8 mouse cellular contexts compared by ENCODE assay signal in genomic region chr4:132421923-132422782, GRCm38 (mm10). TPM values are rescaled to one million over a fixed set of nuclear protein-coding genes. Genes with fewer than 3 reads are reported as not detected.
A peak's percentile ranks its signal among the peaks of the same experiment; 100 is the strongest.
DNase-seq lines count a peak whose midpoint lies in the region; ATAC-seq lines count a peak whose summit lies in the region.

Phactr4 (minus strand) TSS chr4:132422489.

- no peaks in the 10 kb centered on the region for H3K27me3 ChIP-seq in heart, embryonic 14.5 days (ENCODE audit: control insufficient read depth, insufficient read depth, low read length)
- no peaks in the 10 kb centered on the region for H3K27me3 ChIP-seq in liver, embryonic 13.5 days
- H3K27me3 ChIP-seq in stomach, embryonic 16.5 days (ENCODE audit: control insufficient read depth, insufficient read depth, low read length): no peaks in the 10 kb centered on the region

- WGBS in heart, embryonic 14.5 days: under 1% methylated on average over 58 of the region's 73 CpGs
- under 1% methylated on average over 73 of the region's 73 CpGs for WGBS in liver, embryonic 13.5 days (ENCODE audit: insufficient replicate concordance)
- under 1% methylated on average over 45 of the region's 73 CpGs for WGBS in stomach, embryonic 16.5 days

- peaks cover 5 to 28% of the 10 kb centered on the region in 2 experiments for H3K4me1 ChIP-seq in heart, embryonic 14.5 days (ENCODE audit: control insufficient read depth in 2 of 2, insufficient read depth in 2 of 2, low read length in 2 of 2)
- peaks cover 68% of the 10 kb centered on the region for H3K4me1 ChIP-seq in liver, embryonic 13.5 days (replicated peaks)
- H3K4me1 ChIP-seq in stomach, embryonic 16.5 days (ENCODE audit: control insufficient read depth, insufficient read depth, low read length): peaks cover 9% of the 10 kb centered on the region

- peak within 1 kb of the TSS; percentile 64 for H3K4me2 ChIP-seq in heart, embryonic 14.5 days (ENCODE audit: low read length)
- H3K4me2 ChIP-seq in liver, embryonic 13.5 days: peak within 1 kb of the TSS; percentile 83
- peak within 1 kb of the TSS; percentile 57 for H3K4me2 ChIP-seq in stomach, embryonic 16.5 days (ENCODE audit: low read depth, low read length)

- H3K4me3 ChIP-seq in heart, embryonic 14.5 days (ENCODE audit: control insufficient read depth in 1 of 2, insufficient read depth in 1 of 2, low read depth in 1 of 2, low read length in 2 of 2): peak within 1 kb of the TSS; percentile 49 to 93
- H3K4me3 ChIP-seq in liver, embryonic 13.5 days (replicated peaks): peak within 1 kb of the TSS; percentile 93
- H3K4me3 ChIP-seq in stomach, embryonic 16.5 days (replicated peaks; ENCODE audit: low read length): peak within 1 kb of the TSS; percentile 74

- ATAC-seq in erythroid progenitor cell, adult 5-6 weeks (replicated peaks; ENCODE audit: low FRiP score, poor library complexity, severe bottlenecking): peak; percentile 88
- ATAC-seq in heart, embryonic 14.5 days (ENCODE audit: insufficient number of reproducible peaks, insufficient read depth, low FRiP score, low read depth): peak; percentile 98
- peak; percentile 92 for ATAC-seq in liver, embryonic 13.5 days (ENCODE audit: low read depth)
- ATAC-seq in stomach, embryonic 16.5 days (ENCODE audit: insufficient read depth, low FRiP score): peak; percentile 97

- H3K9ac ChIP-seq in heart, embryonic 14.5 days (ENCODE audit: low read length): peak within 1 kb of the TSS; percentile 93
- H3K9ac ChIP-seq in liver, embryonic 13.5 days: peak within 1 kb of the TSS; percentile 97
- H3K9ac ChIP-seq in stomach, embryonic 16.5 days (ENCODE audit: low read length): peak within 1 kb of the TSS; percentile 87

- peak; percentile 73 for DNase-seq in CD4-positive helper T cell, adult 2 months (ENCODE audit: low read depth, low spot score)
- peak; percentile 71 for DNase-seq in brain, embryonic 18.5 days (ENCODE audit: low read depth, low spot score)
- peak; percentile 99 for DNase-seq in kidney, postnatal 14 days
- peak; percentile 87 for DNase-seq in liver, embryonic 13.5 days
- DNase-seq in neural tube, embryonic 10.5 days (ENCODE audit: extremely low spot score, low spot score): peak; percentile 99

- H3K27ac ChIP-seq in heart, embryonic 14.5 days (replicated peaks in 1 of 2; ENCODE audit: control insufficient read depth in 1 of 2, insufficient read depth in 1 of 2, low read depth in 2 of 2, low read length in 2 of 2): peak within 1 kb of the TSS; percentile 99 to 100
- peak within 1 kb of the TSS; percentile 96 for H3K27ac ChIP-seq in liver, embryonic 13.5 days
- H3K27ac ChIP-seq in stomach, embryonic 16.5 days (ENCODE audit: low read length): peak within 1 kb of the TSS; percentile 99

- H3K36me3 ChIP-seq in heart, embryonic 14.5 days (ENCODE audit: control insufficient read depth, insufficient read depth, low read length): no peaks in the 10 kb centered on the region
- peaks cover 3% of the 10 kb centered on the region; the same call in 1 of the 2 replicates for H3K36me3 ChIP-seq in liver, embryonic 13.5 days
- H3K36me3 ChIP-seq in stomach, embryonic 16.5 days (ENCODE audit: control insufficient read depth, insufficient read depth, low read length): no peaks in the 10 kb centered on the region

- H3K9me3 ChIP-seq in heart, embryonic 14.5 days (ENCODE audit: control insufficient read depth, low read length): no peaks in the 10 kb centered on the region
- H3K9me3 ChIP-seq in liver, embryonic 13.5 days (replicated peaks): peaks cover 3% of the 10 kb centered on the region; the same call in 1 of the 2 replicates
- H3K9me3 ChIP-seq in stomach, embryonic 16.5 days (replicated peaks; ENCODE audit: control insufficient read depth, low read length): no peaks in the 10 kb centered on the region

RNA-seq across cellular contexts. Expression of gene Phactr4, which starts in this region (rescaled TPM):
- total RNA-seq in erythroid progenitor cell, adult 5-6 weeks (2015; ENCODE audit: low replicate concordance): 71.7 and 90.5 TPM in 2 replicates
- total RNA-seq in erythroid progenitor cell, adult 5-6 weeks (2017; ENCODE audit: low replicate concordance): 61.1 and 75.6 TPM in 2 replicates
- polyA plus RNA-seq in heart, embryonic 14.5 days (2014; fragmentation: Nextera tagmentation; extraction: Ambion mirVana): 19.3 and 20.2 TPM in 2 replicates
- 10.3 and 12.5 TPM in 2 replicates for polyA plus RNA-seq in liver, embryonic 13.5 days (2015; fragmentation: Nextera tagmentation; extraction: Ambion mirVana)
- 25.9 and 29.9 TPM in 2 replicates for polyA plus RNA-seq in stomach, embryonic 16.5 days (2015; fragmentation: Nextera tagmentation; extraction: Ambion mirVana)

Comparison
In these comparisons a context has a peak if more than half of its experiments do, and no peak if none do; other contexts are left out.
1. Peak in every context shown above with its lines: DNase-seq, ATAC-seq, H3K4me3 ChIP-seq and H3K27ac ChIP-seq.